Mouse (Mus musculus) left cerebral cortex, postnatal 10 days (tissue): ENCODE measurements around the gene Tub. TPM values are rescaled to one million over a fixed set of nuclear protein-coding genes. Genes with fewer than 3 reads are reported as not detected.

ENCODE experiments used
- DNase-seq, 2 experiments: peaks; one replicate each; pipeline ENCODE4 v3.0.0; 2021 to 2022; ENCODE audit warnings: low spot score in 2 of 2, mixed read lengths in 1 of 2; ENCODE audit errors: extremely low spot score in 1 of 2
- intact Hi-C: fragments of 180-260 bp; cut with DNase I; formaldehyde crosslinking; loops from one replicate; pipeline ENCODE4 v1.15.1; 2025
- total RNA-seq, 2 experiments: library from RNA; stranded (reverse); gene quantifications; 2 replicates each; pipeline ENCODE4 v1.2.3; 2021

The Tub gene
- total RNA-seq, 2 experiments from 2014 or later: 161 to 169 TPM

DNA sequence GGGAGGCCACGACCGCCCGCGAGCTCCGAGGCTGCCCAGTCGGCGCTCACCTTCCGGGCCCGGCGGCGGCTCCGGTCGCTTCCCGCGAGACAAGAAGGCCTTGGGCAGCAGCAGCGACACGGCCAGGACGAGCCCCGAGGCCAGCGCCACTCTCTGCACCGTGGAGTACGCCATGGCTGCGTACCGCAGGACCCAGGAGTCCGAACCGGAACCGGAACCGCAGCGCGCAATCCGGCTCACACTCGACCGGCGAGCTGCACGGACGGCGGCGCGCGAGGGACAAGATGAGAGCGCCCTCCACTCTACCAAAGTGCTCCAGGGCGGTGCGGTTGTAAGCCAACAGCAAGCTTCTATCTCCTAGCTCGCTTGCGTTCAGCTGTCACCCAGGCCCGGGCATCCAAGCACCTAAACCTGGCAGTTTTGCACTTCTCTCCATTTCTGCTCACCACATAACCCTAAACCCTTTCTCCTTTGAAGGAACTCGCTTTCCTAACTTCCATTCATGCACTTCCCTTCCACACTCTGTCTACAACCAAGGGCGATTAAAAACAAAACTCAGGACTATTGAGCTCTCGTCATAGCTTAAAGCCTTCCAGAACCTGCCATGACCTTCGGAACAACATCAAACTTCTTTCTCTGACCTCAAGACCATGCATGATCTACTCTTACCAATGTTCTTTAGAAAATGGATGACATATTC lies 133.1 kb downstream of the Tub start, which contains the start of gene Ric3:
Gene Ric3 (minus strand): TSS at position 219 of the 700 bp plus-strand sequence.
- intact Hi-C loops: no loop called here
- peak; percentile 79 to 86 for DNase-seq

- intact Hi-C loops: no loop called here
- DNase-seq: peak in 1 of 2 experiments; percentile 33
Observed at GRCm38 (mm10) chr7:109083813-109084184, 133.7 kb downstream of the Tub start.

Other genes with a start within 250 kb of the Tub start
- gene Olfr512, start 237.0 kb upstream of the Tub start, total RNA-seq: not detected
- gene Olfr513, start 199.4 kb upstream of the Tub start, total RNA-seq: not detected
- gene Olfr514, start 124.3 kb upstream of the Tub start, total RNA-seq: not detected
- gene Olfr516, start 99.8 kb upstream of the Tub start, total RNA-seq: not detected
- gene Olfr517, start 78.0 kb upstream of the Tub start, total RNA-seq: not detected
- gene Olfr518, start 65.3 kb upstream of the Tub start, total RNA-seq: not detected
- not detected for gene Olfr519, start 55.9 kb upstream of the Tub start, total RNA-seq
- under 1 TPM; 0.45 to 0.49 TPM for gene Nlrp10, start 20.2 kb upstream of the Tub start, total RNA-seq
- 100 to 1,000 TPM; 116 to 122 TPM for gene Eif3f, start 15.9 kb upstream of the Tub start, total RNA-seq
- 10 to 100 TPM; 50.0 to 53.7 TPM for gene Ric3, start 133.0 kb downstream of the Tub start, total RNA-seq
- 10 to 100 TPM; 25.2 to 26.8 TPM for gene Lmo1, start 224.9 kb downstream of the Tub start, total RNA-seq